Mouse (Mus musculus) common myeloid progenitor, adult 5-6 weeks (primary cell): ENCODE measurements around the gene Ms4a1. TPM values are rescaled to one million over a fixed set of nuclear protein-coding genes. Genes with fewer than 3 reads are reported as not detected.

Experiments
- total RNA-seq: library from RNA; stranded (forward); fragments of 200-1000, 187-1606 nt; gene quantifications from 2 replicates; pipeline ENCODE4 v1.2.3, GENCODE M21; 2017

Gene Ms4a1
- total RNA-seq, 1 experiment from 2014 or later: not detected

Other genes with a start within 250 kb of the Ms4a1 start
- not detected in 2 replicates for gene Ms4a18, start 248.2 kb downstream of the Ms4a1 start, total RNA-seq
- gene Ms4a8a, start 185.1 kb downstream of the Ms4a1 start, total RNA-seq: not detected in 2 replicates
- gene 1700017D01Rik, start 135.4 kb downstream of the Ms4a1 start, total RNA-seq: not detected in 2 replicates
- gene 1700025F22Rik, start 100.9 kb downstream of the Ms4a1 start, total RNA-seq: not detected in 2 replicates
- not detected in 2 replicates for gene Ms4a13, start 69.5 kb downstream of the Ms4a1 start, total RNA-seq
- gene Ms4a12, start 33.8 kb downstream of the Ms4a1 start, total RNA-seq: not detected in 2 replicates
- not detected in 2 replicates for gene Ms4a5, start 17.6 kb upstream of the Ms4a1 start, total RNA-seq
- gene Ms4a14, start 48.2 kb upstream of the Ms4a1 start, total RNA-seq: not detected in 2 replicates
- 0.09 TPM in 1 of 2 replicates, not detected in the other for gene Ms4a7, start 69.9 kb upstream of the Ms4a1 start, total RNA-seq
- not detected in 2 replicates for gene Ms4a4a, start 109.3 kb upstream of the Ms4a1 start, total RNA-seq
- gene Ms4a4c, start 138.5 kb upstream of the Ms4a1 start, total RNA-seq: 7.3 and 25.8 TPM in 2 replicates
- gene Ms4a4b, start 177.3 kb upstream of the Ms4a1 start, total RNA-seq: 3.1 and 10.3 TPM in 2 replicates
- gene Ms4a6c, start 203.1 kb upstream of the Ms4a1 start, total RNA-seq: 108 and 113 TPM in 2 replicates
- 1.7 and 2.1 TPM in 2 replicates for gene Gm8369, start 219.7 kb upstream of the Ms4a1 start, total RNA-seq